Mouse (Mus musculus) G1E (cell line): ENCODE results near the gene Hist1h2aa.

Source experiments
- CTCF ChIP-seq: IDR thresholded peaks from 2 replicates; pipeline ENCODE4 v1.5.1; 2012; ENCODE audit warnings: low read depth, low read length, inconsistent platforms, mixed read lengths
- GATA1 ChIP-seq: IDR thresholded peaks from 2 replicates; pipeline ENCODE4 v1.6.1; 2012; ENCODE audit warnings: borderline replicate concordance, low read length, inconsistent platforms, mixed read lengths
- GATA2 ChIP-seq: IDR thresholded peaks from 2 replicates; pipeline ENCODE4 v1.6.1; 2012; ENCODE audit warnings: low read depth, low read length, inconsistent platforms, borderline replicate concordance
- POLR2AphosphoS5 ChIP-seq: IDR thresholded peaks from 2 replicates; pipeline ENCODE4 v1.6.1; 2012; ENCODE audit warnings: low read depth, low read length, inconsistent platforms; ENCODE audit not compliant: insufficient replicate concordance
- TAL1 ChIP-seq: conservative IDR thresholded peaks from 2 replicates; pipeline ENCODE4 v1.6.1; 2012; ENCODE audit warnings: low read depth, low read length, inconsistent platforms, mixed read lengths

- TF ChIP-seq TAL1 (no peak), CTCF (no peak), GATA1 (no peak), POLR2AphosphoS5 (no peak), GATA2 (no peak)
Measured at GRCm38 (mm10) chr13:23885540-23885939, 48.7 kb upstream of the Hist1h2aa start.
